Mouse (Mus musculus): ENCODE data around the gene Hs2st1. TPM values are rescaled to one million over a fixed set of nuclear protein-coding genes. Genes with fewer than 3 reads are reported as not detected.

The Hs2st1 gene
- polyA plus RNA-seq, 1 experiment from 2014 or later = 16.2 TPM

DNA sequence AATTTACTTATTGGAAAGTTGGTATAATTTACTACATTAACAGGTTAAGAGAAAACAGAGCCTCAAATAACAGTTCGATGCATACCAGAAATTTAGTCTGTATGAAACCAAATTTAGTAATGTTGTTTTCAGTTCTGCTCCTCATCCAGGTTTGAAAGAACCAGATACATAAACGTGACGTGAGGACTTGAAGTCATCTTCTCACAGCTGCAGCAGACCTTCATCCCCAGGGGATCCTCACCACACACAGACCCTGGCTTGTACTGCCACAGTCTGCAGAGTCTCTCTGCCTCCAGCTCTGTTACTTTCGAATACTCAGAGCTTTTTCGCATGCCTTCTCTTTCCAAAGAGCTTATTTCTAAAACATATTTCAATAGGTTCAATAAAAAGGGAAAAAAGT is 89.4 kb downstream of the Hs2st1 start:
- Histone ChIP-seq H3K4me1 (ENCODE audit: control insufficient read depth, insufficient read depth, low read length) (no peaks in the 10 kb centered on the region), H3K9me3 (ENCODE audit: control insufficient read depth, low read length) (no peaks in the 10 kb centered on the region), H3K9ac (replicated peaks; ENCODE audit: low read length) (no peak overlapping the region), H3K4me3 (replicated peaks; ENCODE audit: low read depth, low read length) (no peak overlapping the region), H3K27me3 (ENCODE audit: control insufficient read depth, insufficient read depth, low read length) (no peaks in the 10 kb centered on the region), H3K36me3 (ENCODE audit: control insufficient read depth, insufficient read depth, low read length) (no peaks in the 10 kb centered on the region), H3K4me2 (ENCODE audit: low read length) (no peak overlapping the region), H3K27ac (replicated peaks; ENCODE audit: low read depth, low read length) (no peak overlapping the region)
- 78% methylated on average over 5 of the region's 5 CpGs for WGBS
- ATAC-seq (ENCODE audit: low FRiP score, low TSS enrichment) (no peak), DNase-seq (no peak)

DNA sequence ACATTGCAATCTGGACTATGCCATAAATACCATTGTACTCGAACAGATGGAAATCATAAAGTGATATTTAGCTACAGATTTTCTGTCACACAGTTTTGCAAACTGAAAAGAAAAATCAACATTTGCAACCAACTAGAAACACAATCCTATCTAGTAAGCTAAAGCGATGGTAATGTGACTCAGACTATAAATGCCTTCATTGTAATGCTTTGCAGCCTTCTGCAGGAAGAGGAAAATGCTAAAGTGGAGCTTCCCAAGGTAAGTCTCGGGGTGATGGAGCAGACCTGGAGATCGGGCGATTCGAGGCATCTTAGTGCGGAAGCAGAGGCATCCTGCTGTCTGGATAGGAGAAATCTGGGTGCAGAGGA is 91.6 kb downstream of the Hs2st1 start:
- H3K4me3 ChIP-seq (replicated peaks; ENCODE audit: low read depth, low read length) = no peak overlapping the region
- no peaks in the 10 kb centered on the region for H3K36me3 ChIP-seq (ENCODE audit: control insufficient read depth, insufficient read depth, low read length)
- H3K4me2 ChIP-seq (ENCODE audit: low read length) = no peak overlapping the region
- no peaks in the 10 kb centered on the region for H3K9me3 ChIP-seq (ENCODE audit: control insufficient read depth, low read length)
- no peaks in the 10 kb centered on the region; the same call in 1 of the 2 replicates for H3K4me1 ChIP-seq (ENCODE audit: control insufficient read depth, insufficient read depth, low read length)
- no peak for DNase-seq
- 93% methylated on average over 7 of the region's 7 CpGs for WGBS
- H3K27me3 ChIP-seq (ENCODE audit: control insufficient read depth, insufficient read depth, low read length) = no peaks in the 10 kb centered on the region
- H3K27ac ChIP-seq (replicated peaks; ENCODE audit: low read depth, low read length) = no peak overlapping the region
- no peak for ATAC-seq (ENCODE audit: low FRiP score, low TSS enrichment)
- no peak overlapping the region for H3K9ac ChIP-seq (replicated peaks; ENCODE audit: low read length)

- H3K36me3 ChIP-seq (ENCODE audit: control insufficient read depth, insufficient read depth, low read length) = no peaks in the 10 kb centered on the region
- H3K27ac ChIP-seq (replicated peaks; ENCODE audit: low read depth, low read length) = no peak overlapping the region
Observed at GRCm38 (mm10) chr3:144477707-144478426, 92.1 kb downstream of the Hs2st1 start.

GRCm38 (mm10) chr3:144475891-144476290 is 94.1 kb downstream of the Hs2st1 start:
- no peaks in the 10 kb centered on the region for H3K27me3 ChIP-seq (ENCODE audit: control insufficient read depth, insufficient read depth, low read length)
- WGBS = 96% methylated on average over 5 of the region's 5 CpGs
- H3K4me2 ChIP-seq (ENCODE audit: low read length) = no peak overlapping the region
- H3K9me3 ChIP-seq (ENCODE audit: control insufficient read depth, low read length) = no peaks in the 10 kb centered on the region
- no peak overlapping the region for H3K9ac ChIP-seq (replicated peaks; ENCODE audit: low read length)
- DNase-seq (no peak), ATAC-seq (ENCODE audit: low FRiP score, low TSS enrichment) (no peak)
- H3K27ac ChIP-seq (replicated peaks; ENCODE audit: low read depth, low read length) = no peak overlapping the region
- no peaks in the 10 kb centered on the region for H3K36me3 ChIP-seq (ENCODE audit: control insufficient read depth, insufficient read depth, low read length)
- no peak overlapping the region for H3K4me3 ChIP-seq (replicated peaks; ENCODE audit: low read depth, low read length)
- H3K4me1 ChIP-seq (ENCODE audit: control insufficient read depth, insufficient read depth, low read length) = peaks cover 12% of the 10 kb centered on the region

More at GRCm38 (mm10) chr3:144477707-144478426, 92.1 kb downstream of the Hs2st1 start:
- no peaks in the 10 kb centered on the region for H3K9me3 ChIP-seq (ENCODE audit: control insufficient read depth, low read length)
- no peaks in the 10 kb centered on the region; the same call in 1 of the 2 replicates for H3K4me1 ChIP-seq (ENCODE audit: control insufficient read depth, insufficient read depth, low read length)
- 84% methylated on average over 12 of the region's 12 CpGs for WGBS
- no peaks in the 10 kb centered on the region for H3K27me3 ChIP-seq (ENCODE audit: control insufficient read depth, insufficient read depth, low read length)
- no peak overlapping the region for H3K4me3 ChIP-seq (replicated peaks; ENCODE audit: low read depth, low read length)
- no peak for ATAC-seq (ENCODE audit: low FRiP score, low TSS enrichment)
- no peak overlapping the region for H3K4me2 ChIP-seq (ENCODE audit: low read length)
- no peak overlapping the region for H3K9ac ChIP-seq (replicated peaks; ENCODE audit: low read length)
- DNase-seq = no peak

DNA sequence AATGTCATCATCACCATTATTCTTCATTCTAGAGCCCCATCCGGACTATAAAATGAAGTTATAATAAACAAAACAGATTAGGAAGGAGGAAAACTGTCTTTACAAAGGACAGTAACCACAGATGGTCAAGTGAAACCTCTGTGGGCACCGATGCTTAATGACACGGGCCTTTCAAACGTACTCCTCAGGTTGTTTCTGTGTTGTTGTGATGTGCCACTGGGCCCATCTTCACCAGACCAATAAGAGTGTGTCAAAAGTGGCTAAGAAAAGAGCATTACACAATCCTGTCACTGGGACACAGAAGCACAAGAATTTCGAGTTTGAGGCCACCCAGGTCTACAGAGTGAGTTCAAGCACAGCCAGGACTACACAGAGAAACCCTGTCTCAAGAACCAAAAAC is 95.3 kb downstream of the Hs2st1 start:
- Histone ChIP-seq H3K27ac (replicated peaks; ENCODE audit: low read depth, low read length) (no peak overlapping the region), H3K27me3 (ENCODE audit: control insufficient read depth, insufficient read depth, low read length) (no peaks in the 10 kb centered on the region), H3K4me3 (replicated peaks; ENCODE audit: low read depth, low read length) (no peak overlapping the region), H3K4me1 (ENCODE audit: control insufficient read depth, insufficient read depth, low read length) (peaks cover 17% of the 10 kb centered on the region), H3K9ac (replicated peaks; ENCODE audit: low read length) (no peak overlapping the region), H3K9me3 (ENCODE audit: control insufficient read depth, low read length) (no peaks in the 10 kb centered on the region), H3K4me2 (ENCODE audit: low read length) (no peak overlapping the region), H3K36me3 (ENCODE audit: control insufficient read depth, insufficient read depth, low read length) (no peaks in the 10 kb centered on the region)
- DNase-seq = no peak
- no peak for ATAC-seq (ENCODE audit: low FRiP score, low TSS enrichment)
- 91% methylated on average over 5 of the region's 5 CpGs for WGBS

DNA sequence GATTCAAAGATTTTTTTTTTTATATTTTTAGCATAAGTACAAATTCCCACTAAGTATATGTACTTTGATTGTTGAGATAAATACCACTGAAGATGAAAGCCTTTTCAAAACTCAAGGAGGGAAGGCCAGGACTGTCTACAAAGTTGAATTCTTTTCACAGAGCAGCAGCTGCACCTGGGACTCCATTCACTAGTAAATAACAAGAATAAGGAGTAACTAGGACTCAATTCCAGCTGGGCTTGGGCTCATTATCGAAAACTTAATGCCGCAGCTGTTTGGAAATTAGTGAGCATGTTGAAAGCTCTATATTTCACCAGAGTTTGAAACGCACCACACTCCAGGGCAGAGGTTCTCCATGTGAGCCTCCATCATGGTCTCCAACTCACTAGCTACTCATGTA is 98.0 kb downstream of the Hs2st1 start:
- peaks cover 17% of the 10 kb centered on the region for H3K4me1 ChIP-seq (ENCODE audit: control insufficient read depth, insufficient read depth, low read length)
- H3K9ac ChIP-seq (replicated peaks; ENCODE audit: low read length) = no peak overlapping the region
- H3K36me3 ChIP-seq (ENCODE audit: control insufficient read depth, insufficient read depth, low read length) = no peaks in the 10 kb centered on the region
- H3K4me2 ChIP-seq (ENCODE audit: low read length) = no peak overlapping the region
- 53% methylated on average over 3 of the region's 3 CpGs for WGBS
- DNase-seq (no peak), ATAC-seq (ENCODE audit: low FRiP score, low TSS enrichment) (no peak; the same call in 1 of the 2 replicates)
- H3K9me3 ChIP-seq (ENCODE audit: control insufficient read depth, low read length) = no peaks in the 10 kb centered on the region
- H3K4me3 ChIP-seq (replicated peaks; ENCODE audit: low read depth, low read length) = no peak overlapping the region
- no peaks in the 10 kb centered on the region for H3K27me3 ChIP-seq (ENCODE audit: control insufficient read depth, insufficient read depth, low read length)
- H3K27ac ChIP-seq (replicated peaks; ENCODE audit: low read depth, low read length) = no peak overlapping the region

DNA sequence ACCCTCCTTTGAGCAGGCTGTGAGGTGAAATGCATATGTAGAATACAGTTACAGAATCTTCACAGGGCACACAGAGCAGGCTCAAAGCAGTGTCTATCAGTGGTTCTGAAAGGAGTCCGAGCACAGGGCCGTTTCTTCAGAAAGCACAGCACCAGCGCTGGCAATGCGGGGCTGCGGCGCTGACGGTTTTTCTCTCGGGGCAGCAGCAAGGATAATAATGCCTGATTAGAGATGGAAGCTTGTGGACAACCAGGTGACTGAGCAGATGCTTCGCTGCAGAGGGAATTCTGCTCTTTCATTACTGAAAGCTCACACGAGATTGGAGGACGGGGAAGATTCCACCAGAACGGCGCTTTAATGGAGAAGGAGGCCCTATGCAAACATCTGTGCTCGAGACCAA is 99.1 kb downstream of the Hs2st1 start:
- Histone ChIP-seq H3K9ac (replicated peaks; ENCODE audit: low read length) (peak overlapping the region; percentile 18; the same call in 1 of the 2 replicates), H3K9me3 (ENCODE audit: control insufficient read depth, low read length) (no peaks in the 10 kb centered on the region), H3K4me3 (replicated peaks; ENCODE audit: low read depth, low read length) (no peak overlapping the region), H3K27me3 (ENCODE audit: control insufficient read depth, insufficient read depth, low read length) (no peaks in the 10 kb centered on the region), H3K4me1 (ENCODE audit: control insufficient read depth, insufficient read depth, low read length) (peaks cover 17% of the 10 kb centered on the region), H3K4me2 (ENCODE audit: low read length) (peak overlapping the region; percentile 42), H3K36me3 (ENCODE audit: control insufficient read depth, insufficient read depth, low read length) (no peaks in the 10 kb centered on the region), H3K27ac (replicated peaks; ENCODE audit: low read depth, low read length) (peak overlapping the region; percentile 60; the same call in 1 of the 2 replicates)
- DNase-seq = peak; percentile 67
- ATAC-seq (ENCODE audit: low FRiP score, low TSS enrichment) = 0 out of 2 replicates have a peak, but pooled peaks have one; percentile 7
- WGBS = 25% methylated on average over 14 of the region's 14 CpGs

- H3K4me1 ChIP-seq (ENCODE audit: control insufficient read depth, insufficient read depth, low read length) = peaks cover 17% of the 10 kb centered on the region
- H3K4me3 ChIP-seq (replicated peaks; ENCODE audit: low read depth, low read length) = no peak overlapping the region
- no peak overlapping the region for H3K4me2 ChIP-seq (ENCODE audit: low read length)
- DNase-seq (peak; percentile 60), ATAC-seq (ENCODE audit: low FRiP score, low TSS enrichment) (no peak)
- H3K9me3 ChIP-seq (ENCODE audit: control insufficient read depth, low read length) = no peaks in the 10 kb centered on the region
- 72% methylated on average over 10 of the region's 10 CpGs for WGBS
- H3K9ac ChIP-seq (replicated peaks; ENCODE audit: low read length) = no peak overlapping the region
- H3K27me3 ChIP-seq (ENCODE audit: control insufficient read depth, insufficient read depth, low read length) = no peaks in the 10 kb centered on the region
- peaks cover 9% of the 10 kb centered on the region; the same call in 1 of the 2 replicates for H3K36me3 ChIP-seq (ENCODE audit: control insufficient read depth, insufficient read depth, low read length)
- no peak overlapping the region for H3K27ac ChIP-seq (replicated peaks; ENCODE audit: low read depth, low read length)
Observed at GRCm38 (mm10) chr3:144467521-144467920, 102.5 kb downstream of the Hs2st1 start.

GRCm38 (mm10) chr3:144466108-144466678 is 103.8 kb downstream of the Hs2st1 start:
- Histone ChIP-seq H3K36me3 (ENCODE audit: control insufficient read depth, insufficient read depth, low read length) (peaks cover 10% of the 10 kb centered on the region), H3K4me3 (replicated peaks; ENCODE audit: low read depth, low read length) (no peak overlapping the region), H3K4me1 (ENCODE audit: control insufficient read depth, insufficient read depth, low read length) (peaks cover 8% of the 10 kb centered on the region), H3K9me3 (ENCODE audit: control insufficient read depth, low read length) (no peaks in the 10 kb centered on the region), H3K27ac (replicated peaks; ENCODE audit: low read depth, low read length) (no peak overlapping the region), H3K9ac (replicated peaks; ENCODE audit: low read length) (no peak overlapping the region), H3K27me3 (ENCODE audit: control insufficient read depth, insufficient read depth, low read length) (no peaks in the 10 kb centered on the region), H3K4me2 (ENCODE audit: low read length) (no peak overlapping the region)
- DNase-seq (no peak), ATAC-seq (ENCODE audit: low FRiP score, low TSS enrichment) (no peak)
- 94% methylated on average over 8 of the region's 8 CpGs for WGBS

Measured in midbrain, embryonic 14.5 days (tissue).